Mouse (Mus musculus) T-helper 17 cell (primary cell): ENCODE measurements around the gene Chfr.

Experiments
- in situ Hi-C, 2 experiments: fragments of 300-600 bp; cut with MboI, MseI; formaldehyde crosslinking; loops; 1 replicate in 1 of 2; 2 replicates in 1 of 2; pipeline ENCODE4 v1.15.1; 2025; ENCODE audit warnings: high pct_unique_total_duplicates in 2 of 2

The Chfr gene

DNA sequence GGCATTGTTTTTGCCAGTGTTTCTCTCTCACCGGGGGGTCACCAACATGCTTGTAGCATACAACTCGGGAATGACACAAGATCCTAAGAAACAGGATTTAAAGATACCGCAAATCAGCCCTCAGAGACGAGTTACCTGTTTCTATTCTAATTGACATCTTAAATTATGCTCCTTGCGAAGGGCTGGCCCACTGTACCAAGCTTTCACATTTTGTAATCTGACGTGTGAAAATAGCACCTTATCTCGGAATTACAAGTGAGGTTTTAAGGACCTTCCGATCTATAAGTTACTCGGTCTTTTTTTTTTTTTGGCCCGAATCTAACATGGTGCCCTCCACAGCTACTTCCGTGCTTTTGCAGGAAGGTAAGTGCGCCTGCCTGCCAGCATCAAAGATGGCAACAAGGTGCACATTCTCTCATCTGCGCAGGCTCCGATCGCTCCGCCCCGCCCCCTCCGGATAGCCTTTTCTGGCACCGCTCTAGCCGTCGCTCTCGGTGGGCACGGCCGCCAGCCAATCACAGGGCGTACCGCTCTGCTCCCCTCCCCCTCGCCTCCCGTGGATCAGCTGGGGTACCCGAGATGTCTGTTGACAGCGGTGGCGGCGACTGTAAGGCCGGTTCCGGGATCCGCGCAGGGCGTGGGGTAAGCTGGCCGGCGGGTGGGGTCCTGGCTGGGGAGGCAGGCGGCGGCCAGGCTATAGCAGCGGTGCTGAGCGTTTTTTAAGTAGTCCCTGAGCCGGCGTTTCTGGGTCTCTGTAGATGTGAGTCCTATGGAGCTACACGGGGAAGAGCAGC, at the start of gene Chfr:
TSS of gene Chfr (plus strand) at position 550 of the 794 bp plus-strand sequence.
- in situ Hi-C loops, result no loop called here

DNA sequence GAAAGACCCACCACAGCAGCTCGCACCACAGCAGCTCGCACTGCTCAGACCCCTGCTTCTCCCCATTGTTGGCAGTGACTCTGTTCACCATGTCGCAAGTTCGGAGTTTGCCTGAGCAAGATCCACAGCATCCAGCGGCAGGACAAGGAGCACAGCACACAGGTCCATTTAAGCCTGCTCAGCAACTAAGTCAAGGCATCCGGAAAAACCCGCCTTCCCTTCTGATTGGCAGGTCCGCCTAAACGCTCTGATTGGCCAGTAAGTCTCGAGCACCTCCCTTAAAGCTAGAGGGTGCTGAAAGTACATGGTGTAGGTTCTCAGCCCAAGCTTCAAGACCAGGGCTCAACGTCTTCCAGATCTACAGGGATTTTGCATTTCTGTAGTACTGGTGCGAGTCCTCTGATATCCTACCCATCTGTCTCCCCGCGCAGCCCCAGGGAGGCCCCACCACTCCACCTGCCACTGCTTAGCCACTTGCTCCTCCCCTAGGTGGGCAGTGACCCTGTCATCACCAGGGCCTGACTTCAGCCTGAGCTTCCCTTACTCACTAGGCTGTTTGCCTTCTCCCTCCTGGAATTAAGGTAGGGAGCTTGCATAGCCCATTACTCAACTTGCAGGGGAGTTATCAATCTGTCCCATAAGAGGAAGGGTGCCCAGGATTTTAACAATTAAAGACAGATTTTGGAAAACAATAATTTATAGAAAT, 49.3 kb upstream of the Chfr start:
- in situ Hi-C loops, result no loop called here

DNA sequence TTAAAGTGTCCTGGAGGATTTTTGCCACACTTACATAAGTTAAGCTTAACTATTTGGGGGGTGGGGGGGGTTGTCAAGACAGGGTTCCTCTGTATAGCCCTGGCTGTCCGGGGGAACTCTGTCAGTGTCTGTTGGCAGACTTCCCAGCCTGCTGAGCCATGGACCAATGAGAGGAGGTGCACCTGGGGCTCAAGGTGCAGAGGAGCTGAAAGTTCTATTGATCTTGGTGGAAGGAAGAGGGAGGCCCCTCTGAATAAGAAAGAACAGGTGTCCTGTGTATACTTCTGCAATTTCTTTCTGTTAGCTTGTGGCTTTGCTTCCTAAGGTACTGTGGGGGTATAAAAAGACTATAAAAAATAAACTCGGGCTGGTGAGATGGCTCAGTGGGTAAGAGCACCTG, 44.1 kb upstream of the Chfr start:
- in situ Hi-C loops, result loop anchor here in 1 of 2 experiments (10.0 kb wide), 2 partner anchors 227 to 1897 kb away; no protein-coding TSS in a partner anchor

DNA sequence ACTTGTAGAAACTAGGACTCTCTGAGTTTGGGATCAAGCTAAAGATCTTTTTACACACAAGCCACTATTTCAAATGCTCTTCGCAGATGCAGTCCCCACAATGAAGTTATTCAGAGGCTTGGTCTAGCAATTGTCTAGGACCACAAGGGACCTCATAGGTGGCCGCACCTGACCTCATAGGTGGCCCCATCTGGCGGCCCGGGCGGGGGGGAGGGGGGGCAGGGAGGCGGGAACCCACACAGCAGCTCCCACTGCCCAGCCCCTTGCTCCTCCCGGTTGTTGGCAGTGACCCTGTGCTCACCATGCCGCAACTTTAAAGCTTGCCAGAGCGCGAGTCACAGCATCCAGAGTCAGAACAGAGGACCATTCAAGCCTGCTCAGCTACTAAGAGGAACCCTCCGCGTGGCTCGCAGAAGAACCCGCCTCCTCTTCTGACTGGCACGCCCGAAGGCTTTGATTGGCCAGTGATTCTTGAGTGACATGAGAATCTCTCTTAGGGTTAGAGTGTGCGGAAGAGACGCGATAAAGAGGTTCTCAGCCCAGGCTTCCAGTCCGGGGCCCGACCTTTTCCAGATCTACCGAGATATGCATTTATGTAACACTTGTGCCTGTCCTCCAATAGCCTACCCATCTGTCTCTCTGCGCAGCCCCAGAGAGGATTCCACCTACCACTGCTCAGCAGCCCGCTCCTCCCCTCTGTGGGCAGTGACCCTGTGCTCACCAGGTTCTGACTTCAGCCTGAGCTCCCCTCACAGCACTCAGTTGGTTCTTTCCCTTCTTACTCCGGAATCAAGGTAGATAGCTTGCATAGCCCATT, 41.4 kb upstream of the Chfr start, which contains the start of gene Gm35315:
TSS of gene Gm35315 (minus strand) at position 391 of the 817 bp plus-strand sequence.
- in situ Hi-C loops, result loop anchor here in 1 of 2 experiments (10.0 kb wide), 2 partner anchors 229 to 1899 kb away; no protein-coding TSS in a partner anchor

DNA sequence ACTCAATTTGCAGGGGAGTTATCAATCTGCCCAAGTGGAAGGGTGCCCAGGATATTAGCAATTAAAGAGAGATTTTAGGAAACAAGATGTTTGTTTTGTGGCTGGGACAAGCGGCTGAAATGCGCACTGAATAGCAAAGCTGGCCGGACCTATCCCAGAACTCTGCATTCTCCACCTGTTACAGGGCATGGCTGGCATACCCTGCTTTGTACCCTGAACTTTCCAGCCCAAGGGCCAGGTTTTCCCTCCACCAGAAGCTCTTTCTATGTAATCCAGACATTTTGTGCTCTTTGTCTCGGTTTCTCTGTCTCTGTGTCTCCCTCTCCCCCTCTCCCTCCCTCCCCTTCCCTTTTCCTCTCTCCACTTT, 40.8 kb upstream of the Chfr start:
- in situ Hi-C loops, result loop anchor here in 1 of 2 experiments (10.0 kb wide), 2 partner anchors 230 to 1900 kb away; no protein-coding TSS in a partner anchor

DNA sequence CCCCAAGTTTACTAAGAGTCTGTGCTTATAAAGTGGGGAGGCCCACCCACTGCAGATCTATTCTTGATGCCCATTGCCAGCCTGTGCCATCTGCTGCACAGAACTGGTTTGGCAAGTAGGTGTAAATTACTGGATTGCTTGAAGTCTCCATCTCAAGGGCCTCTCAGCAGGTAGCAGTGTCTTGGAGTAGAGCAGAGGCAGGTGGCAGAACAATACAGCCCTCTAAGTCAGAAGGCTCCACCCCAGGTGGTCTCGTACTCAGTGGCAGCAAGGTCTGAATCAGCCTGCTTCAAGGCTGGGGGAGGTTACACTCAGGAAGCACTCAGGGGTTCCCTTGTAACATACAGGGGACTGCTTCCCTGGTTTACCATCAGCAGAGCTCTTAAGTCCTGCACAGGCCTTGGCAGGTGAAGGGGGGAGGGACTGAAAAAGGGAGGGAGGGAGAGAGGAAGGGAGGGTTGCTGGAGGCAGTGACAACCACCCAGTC, 36.6 kb upstream of the Chfr start:
- in situ Hi-C loops, result loop anchor here in 1 of 2 experiments (10.0 kb wide), 2 partner anchors 234 to 1904 kb away; no protein-coding TSS in a partner anchor

DNA sequence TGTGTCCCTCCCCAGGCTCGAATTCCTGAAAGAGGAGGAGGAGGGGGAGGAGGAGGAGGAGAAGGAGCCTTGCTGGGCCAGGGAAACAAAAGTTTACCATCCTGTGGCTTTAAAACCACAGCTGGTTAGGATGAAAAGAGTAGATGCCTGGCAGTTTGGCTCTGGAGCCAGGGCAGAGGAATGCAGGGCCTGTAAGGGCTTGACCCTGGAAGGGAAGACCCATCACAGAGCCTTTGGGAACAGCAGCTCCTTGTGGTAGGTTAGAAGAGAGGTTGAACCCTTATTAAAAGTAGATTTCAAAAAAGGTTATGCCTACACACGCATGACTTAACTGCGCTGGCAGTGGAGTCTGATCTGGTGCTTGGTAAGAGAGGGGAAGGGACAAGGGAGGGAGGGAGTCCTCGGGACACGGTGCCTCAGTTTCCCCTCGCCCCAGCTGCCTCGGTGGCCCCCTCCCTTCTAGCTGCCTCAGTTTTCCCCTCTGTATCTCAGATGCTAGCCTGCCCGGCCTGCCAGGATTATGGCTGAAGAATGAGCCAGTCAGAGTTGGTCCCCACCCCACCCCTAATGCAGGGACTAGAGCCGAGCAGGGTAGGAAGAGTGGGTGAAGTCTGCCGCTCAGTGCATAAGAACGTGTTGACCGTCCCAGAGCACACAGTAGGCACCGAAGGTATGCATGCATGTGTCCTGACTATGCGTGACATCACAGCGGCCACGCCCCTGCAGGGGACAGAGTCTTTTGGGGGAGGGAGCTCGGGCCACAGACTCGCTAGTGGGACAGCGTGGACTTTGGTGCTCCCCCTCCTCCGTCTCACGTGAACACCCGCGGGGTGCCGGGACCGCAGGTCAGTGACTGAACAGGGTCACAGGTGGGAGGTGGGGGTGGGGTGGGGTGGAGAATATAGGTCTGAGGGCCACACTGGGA, 35.7 kb upstream of the Chfr start, which contains the start of gene Plcxd1:
TSS of gene Plcxd1 (plus strand) at position 314 of the 925 bp plus-strand sequence.
- in situ Hi-C loops, result loop anchor here in 1 of 2 experiments (5.0 to 10.0 kb wide), 4 partner anchors 235 to 1905 kb away; no protein-coding TSS in a partner anchor

DNA sequence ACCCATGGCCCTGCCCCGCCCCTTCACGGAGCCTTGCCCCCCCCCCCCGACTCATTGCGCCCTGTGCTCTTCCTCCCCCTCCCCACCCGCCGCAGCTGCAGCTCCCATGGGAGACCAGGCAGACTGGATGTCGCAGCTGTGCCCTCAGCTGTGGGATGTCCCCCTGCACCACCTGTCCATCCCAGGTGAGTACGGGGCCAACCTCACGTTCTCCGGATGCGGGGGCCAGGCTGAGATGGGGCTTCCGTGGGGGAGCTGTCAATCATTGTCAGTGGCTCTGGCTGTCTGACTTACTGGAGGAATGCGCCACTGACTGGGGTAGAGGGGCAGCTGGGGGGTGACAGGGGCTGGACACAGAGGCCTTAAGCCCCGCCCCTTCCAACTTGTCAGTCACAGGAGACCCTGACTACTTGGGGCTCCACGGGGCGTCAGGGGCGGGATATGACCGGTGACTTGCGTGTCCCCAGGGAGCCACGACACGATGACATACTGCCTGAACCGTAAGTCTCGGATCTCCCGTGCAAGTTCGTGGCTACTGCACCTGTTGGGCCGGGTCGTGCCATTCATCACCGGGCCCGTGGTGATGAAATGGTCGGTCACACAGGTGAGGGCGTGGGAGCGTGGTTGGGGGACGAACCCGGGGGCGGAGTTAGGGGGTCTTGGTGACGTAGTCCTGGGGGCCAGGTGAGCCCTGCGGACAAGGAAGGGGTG, 34.6 kb upstream of the Chfr start:
- in situ Hi-C loops, result loop anchor here in 1 of 2 experiments (5.0 to 10.0 kb wide), 2 partner anchors 1164 to 1404 kb away; no protein-coding TSS in a partner anchor

DNA sequence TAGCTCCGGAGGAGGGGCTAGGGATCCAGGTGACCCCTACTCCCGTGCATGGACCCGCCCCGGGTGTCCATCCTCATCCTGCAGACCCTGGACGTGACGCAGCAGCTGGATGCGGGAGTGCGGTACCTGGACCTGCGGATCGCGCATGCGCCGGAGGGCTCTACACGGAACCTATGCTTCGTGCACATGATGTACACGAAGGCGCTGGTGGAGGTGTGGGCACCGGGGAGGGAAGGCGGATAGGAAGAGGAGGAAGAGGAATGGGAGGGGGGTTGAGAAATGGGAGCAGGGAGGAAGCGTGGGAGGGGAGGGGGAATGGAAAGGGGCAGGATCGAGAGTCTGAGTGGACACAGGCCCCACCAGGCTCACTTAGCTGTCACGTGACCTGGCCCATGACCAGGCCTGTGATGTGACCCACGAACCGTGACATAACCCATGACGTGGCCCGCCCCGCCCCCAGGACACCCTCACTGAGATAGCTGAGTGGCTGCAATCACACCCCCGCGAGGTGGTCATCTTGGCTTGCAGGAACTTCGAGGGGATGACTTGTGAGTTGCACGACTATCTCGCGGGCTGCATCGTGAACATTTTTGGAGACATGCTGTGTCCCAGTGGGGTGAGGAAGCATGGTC, 33.8 kb upstream of the Chfr start:
- in situ Hi-C loops, result loop anchor here in 1 of 2 experiments (5.0 to 10.0 kb wide), 2 partner anchors 1163 to 1405 kb away; no protein-coding TSS in a partner anchor

DNA sequence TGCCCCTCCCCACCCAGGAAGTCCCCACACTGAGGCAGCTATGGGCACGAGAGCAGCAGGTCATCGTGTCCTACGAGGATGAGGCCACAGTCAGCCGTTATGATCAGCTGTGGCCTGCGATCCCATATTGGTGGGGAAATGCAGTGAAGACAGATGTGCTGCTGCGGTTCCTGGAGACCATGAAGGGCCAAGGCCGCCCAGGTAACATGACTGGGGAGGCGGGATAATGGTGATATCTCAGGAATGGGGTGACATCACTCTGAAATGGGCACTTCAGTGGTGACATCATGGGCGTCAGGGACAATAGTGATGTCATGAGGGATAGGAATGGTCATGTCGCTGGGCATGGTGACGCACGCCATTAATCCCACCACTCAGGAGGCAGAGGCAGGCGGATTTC, 33.2 kb upstream of the Chfr start:
- in situ Hi-C loops, result loop anchor here in 1 of 2 experiments (5.0 to 10.0 kb wide), 2 partner anchors 1162 to 1405 kb away; no protein-coding TSS in a partner anchor

DNA sequence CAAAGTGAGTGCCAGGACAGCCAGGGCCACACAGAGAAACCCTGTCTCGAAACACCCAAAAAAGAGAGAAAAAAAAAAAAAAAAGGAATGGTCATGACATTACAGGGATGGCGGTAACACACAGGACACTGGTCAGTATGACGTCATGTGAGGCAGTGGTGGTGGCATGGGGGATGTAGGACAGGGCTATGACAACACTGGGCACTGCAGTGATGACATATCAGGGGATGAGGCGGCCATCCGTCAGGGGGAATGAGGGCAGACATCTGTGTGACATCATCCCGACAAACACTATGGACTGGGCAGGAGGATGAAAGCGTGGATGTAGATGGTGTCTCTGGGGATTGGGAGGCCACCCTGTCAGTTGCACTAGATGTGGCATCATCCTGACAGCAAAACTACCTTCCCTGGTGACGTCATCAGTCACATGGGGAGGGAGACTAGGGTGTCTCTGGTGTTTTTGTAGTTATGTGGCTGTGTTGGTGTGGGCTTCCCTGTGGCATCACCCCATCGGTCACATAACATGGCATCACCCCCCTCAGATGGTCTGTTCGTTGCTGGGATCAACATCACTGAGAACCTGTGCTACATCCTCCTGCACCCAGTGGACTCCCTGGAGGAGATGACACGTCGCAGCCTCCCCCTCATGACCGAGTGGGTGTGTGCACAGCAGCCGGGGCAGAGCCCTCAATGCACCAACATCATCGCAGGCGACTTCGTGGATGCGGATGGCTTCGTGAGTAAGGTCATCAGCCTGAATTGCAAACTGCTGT, 32.6 kb upstream of the Chfr start:
- in situ Hi-C loops, result loop anchor here in 1 of 2 experiments (5.0 to 10.0 kb wide), 2 partner anchors 1162 to 1406 kb away; no protein-coding TSS in a partner anchor

DNA sequence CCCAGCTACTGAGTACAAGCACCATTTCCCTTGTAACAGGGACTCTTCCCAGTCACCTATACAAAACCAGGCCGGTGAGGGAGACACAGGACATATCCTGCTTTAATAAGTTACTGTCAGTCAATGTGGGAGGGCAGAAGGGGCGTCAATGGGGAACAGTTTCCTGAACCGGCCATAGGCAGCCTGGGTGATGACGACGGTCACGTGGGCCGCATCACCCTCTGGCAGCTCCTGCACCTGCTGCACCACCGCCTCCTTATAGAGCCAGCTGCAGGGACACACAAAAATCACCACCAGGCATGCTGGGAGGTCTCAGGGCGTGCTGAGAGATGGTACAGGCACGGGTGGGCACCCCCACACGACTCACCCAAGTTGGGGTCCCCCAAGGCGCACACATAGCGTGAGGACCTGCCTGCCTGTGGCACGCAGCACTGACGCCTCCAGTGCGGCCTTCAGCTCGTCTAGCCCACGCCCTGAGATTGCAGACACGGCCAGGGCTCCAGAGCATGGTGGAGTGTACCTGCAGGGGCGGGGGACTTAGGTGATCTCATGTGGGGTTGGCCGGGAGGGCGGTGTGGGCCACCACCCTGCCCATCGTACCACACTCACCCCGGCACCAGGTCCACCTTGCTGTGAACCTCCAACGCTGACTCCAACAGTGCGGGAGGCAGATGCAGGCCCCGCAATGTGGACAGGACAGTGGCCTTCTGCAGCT, 31.6 kb upstream of the Chfr start:
- in situ Hi-C loops, result loop anchor here in 1 of 2 experiments (5.0 to 10.0 kb wide), 2 partner anchors 1161 to 1407 kb away; no protein-coding TSS in a partner anchor

DNA sequence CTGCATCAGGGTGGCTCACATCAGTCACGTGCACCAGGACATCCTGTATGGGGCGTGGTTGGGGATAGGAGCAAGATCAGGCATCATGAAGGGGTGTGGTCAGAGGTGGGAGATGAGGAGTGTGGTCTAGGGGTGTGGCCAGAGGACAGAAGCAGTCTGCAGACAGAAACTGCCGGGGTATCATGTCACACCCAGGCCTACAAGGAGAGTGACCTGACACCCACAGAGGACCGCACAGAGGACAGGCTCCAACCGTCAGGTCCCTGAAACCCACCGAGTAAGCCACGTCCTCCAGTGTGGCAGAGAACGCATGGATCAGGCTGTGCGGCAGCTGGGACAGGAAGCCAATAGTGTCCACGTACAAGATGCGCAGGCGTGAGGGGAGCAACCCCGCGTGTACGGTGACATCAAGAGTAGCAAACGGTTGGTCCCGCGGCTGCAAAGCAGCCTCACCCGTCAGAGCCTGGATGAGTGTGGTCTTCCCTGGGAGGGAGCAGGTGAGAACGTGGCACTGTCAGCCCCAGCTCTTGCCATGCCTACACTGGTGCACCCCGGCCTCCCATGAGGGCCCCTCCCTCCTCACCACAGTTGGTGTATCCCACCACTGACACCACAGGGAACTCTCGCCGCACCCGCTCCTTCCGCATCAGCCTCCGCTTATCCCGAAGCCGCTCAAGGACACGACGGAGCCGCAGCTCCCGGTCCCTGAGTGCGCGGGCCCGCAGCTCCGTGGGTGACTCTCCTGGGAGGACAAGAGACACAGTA, 30.8 kb upstream of the Chfr start:
- in situ Hi-C loops, result loop anchor here (5.0 to 10.0 kb wide), 5 partner anchors 177 to 1407 kb away; no protein-coding TSS in a partner anchor

DNA sequence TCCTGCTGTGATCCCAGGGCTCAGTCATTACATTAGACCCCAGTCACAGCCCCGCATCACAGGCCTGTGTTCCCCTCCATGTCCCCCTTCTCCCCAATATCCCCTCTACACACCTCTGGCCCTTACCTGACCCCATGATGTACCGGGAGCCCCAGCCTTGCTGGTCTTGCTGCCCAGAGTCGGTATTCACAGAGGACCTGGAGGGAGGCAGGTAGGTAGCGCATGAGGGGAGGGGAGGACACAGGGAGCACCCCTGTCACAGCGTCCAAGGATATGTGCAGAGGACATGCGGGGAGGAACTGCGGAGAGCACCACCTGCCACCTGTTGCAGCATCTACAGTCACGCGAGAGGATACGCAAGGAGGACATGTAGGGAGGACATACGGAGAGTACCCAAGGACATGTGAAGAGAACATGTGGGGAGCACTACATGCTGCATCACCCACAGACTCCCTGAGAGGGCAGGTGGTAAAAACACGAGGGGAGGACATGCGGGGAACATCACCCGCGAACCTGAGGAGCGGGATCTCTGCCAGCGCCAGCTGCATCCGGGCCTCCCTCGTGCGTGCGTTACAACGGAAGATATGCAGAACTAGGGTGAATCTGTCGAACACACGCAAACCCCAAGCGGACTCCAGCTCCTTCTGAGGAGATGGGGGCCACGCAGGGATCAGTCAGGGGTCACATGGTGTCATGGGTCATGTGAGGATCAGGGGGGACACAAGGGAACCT, 29.3 kb upstream of the Chfr start:
- in situ Hi-C loops, result loop anchor here (5.0 to 10.0 kb wide), 4 partner anchors 179 to 1158 kb away; no protein-coding TSS in a partner anchor

DNA sequence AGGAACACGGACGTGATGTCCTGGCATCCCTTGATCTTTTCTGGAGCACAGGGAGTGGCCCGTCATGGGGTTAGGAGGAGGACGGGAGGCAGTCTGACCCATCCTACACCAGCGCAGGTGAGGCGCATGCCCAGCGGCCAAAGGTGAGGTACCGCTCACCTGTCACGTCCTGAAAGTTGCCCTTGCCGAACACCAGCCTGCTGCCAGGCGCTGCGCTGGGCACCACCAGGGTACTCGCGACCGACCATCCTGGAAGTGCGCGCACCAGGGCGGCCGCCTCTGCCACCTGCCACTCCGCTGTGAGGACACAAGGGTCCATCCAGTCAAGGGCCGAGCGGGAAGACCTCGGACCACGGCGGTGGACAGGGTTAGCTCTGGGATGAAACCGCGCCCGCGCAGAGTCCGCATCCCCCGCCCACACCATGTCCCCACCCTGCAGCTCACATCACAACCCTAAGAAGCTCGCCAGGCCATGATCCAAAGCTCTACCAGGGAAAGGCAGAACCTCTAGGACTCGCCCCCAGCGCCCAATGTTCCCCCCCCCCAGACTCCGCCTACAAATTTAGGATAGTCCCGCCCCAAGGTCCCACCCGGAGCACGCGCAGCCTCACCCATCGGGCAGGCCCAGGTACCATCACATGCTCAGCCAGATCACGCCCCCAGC, 28.6 kb upstream of the Chfr start:
- in situ Hi-C loops, result loop anchor here (5.0 to 10.0 kb wide), 4 partner anchors 180 to 1158 kb away; no protein-coding TSS in a partner anchor
